Mouse (Mus musculus) urinary bladder, adult 18-20 months (tissue): Measurements from ENCODE around the gene Gpbp1l1.
A peak's percentile ranks its signal among the peaks of the same experiment; 100 is the strongest.

Experiments used
- DNase-seq, 2 experiments: peaks; one replicate each; pipeline ENCODE4 v3.0.0; 2022; ENCODE audit warnings: low spot score in 2 of 2, mixed read lengths in 2 of 2

Gpbp1l1 gene

GRCm38 (mm10) chr4:116557306-116558121 is at the start of gene Gpbp1l1:
TSS of gene Gpbp1l1 (plus strand) at chr4:116557658.
- peak; percentile 94 to 96 for DNase-seq

- DNase-seq: no peak
Observed at GRCm38 (mm10) chr4:116531109-116531508, 26.3 kb upstream of the Gpbp1l1 start.

- DNase-seq: no peak
Observed at GRCm38 (mm10) chr4:116536351-116536750, 21.1 kb upstream of the Gpbp1l1 start.

GRCm38 (mm10) chr4:116537737-116538136 is 19.7 kb upstream of the Gpbp1l1 start:
- no peak for DNase-seq

- DNase-seq: no peak
Observed at GRCm38 (mm10) chr4:116550432-116550831, 7.0 kb upstream of the Gpbp1l1 start.

- no peak for DNase-seq
Observed at GRCm38 (mm10) chr4:116553035-116553434, 4.4 kb upstream of the Gpbp1l1 start.

- DNase-seq: peak; percentile 61 to 70
Observed at GRCm38 (mm10) chr4:116555413-116556300, 1.8 kb upstream of the Gpbp1l1 start, which contains the start of gene Tmem69. TSS of gene Tmem69 (minus strand) at chr4:116555936.

- DNase-seq: peak; percentile 90 to 93
Observed at GRCm38 (mm10) chr4:116556561-116557305, 725 bp upstream of the Gpbp1l1 start.

- DNase-seq: no peak
Observed at GRCm38 (mm10) chr4:116558151-116558882, 859 bp downstream of the Gpbp1l1 start.

GRCm38 (mm10) chr4:116595793-116596192 is 38.3 kb downstream of the Gpbp1l1 start:
- no peak for DNase-seq

GRCm38 (mm10) chr4:116596379-116596778 is 38.9 kb downstream of the Gpbp1l1 start, which contains the start of gene Ccdc17:
TSS of gene Ccdc17 (plus strand) at chr4:116596654.
- DNase-seq: peak; percentile 25 to 37

- peak; percentile 85 to 88 for DNase-seq
Observed at GRCm38 (mm10) chr4:116596978-116597881, 39.8 kb downstream of the Gpbp1l1 start.

GRCm38 (mm10) chr4:116612621-116613020 is 55.2 kb downstream of the Gpbp1l1 start:
- DNase-seq: no peak

- DNase-seq: no peak
Observed at GRCm38 (mm10) chr4:116615237-116615636, 57.8 kb downstream of the Gpbp1l1 start.

GRCm38 (mm10) chr4:116624831-116625230 is 67.4 kb downstream of the Gpbp1l1 start:
- DNase-seq: no peak

- DNase-seq: peak; percentile 60 to 88
Observed at GRCm38 (mm10) chr4:116626658-116627358, 69.3 kb downstream of the Gpbp1l1 start.

GRCm38 (mm10) chr4:116627359-116627716 is 69.9 kb downstream of the Gpbp1l1 start:
- peak in 1 of 2 experiments; percentile 85 for DNase-seq

GRCm38 (mm10) chr4:116627722-116628662 is 70.5 kb downstream of the Gpbp1l1 start, which contains the start of gene Nasp:
TSS of gene Nasp (minus strand) at chr4:116627941.
- DNase-seq: peak; percentile 62 to 73
